Mouse (Mus musculus) bone marrow macrophage, adult 2 months (primary cell): ENCODE data around the gene Tbl3. TPM values are rescaled to one million over a fixed set of nuclear protein-coding genes. Genes with fewer than 3 reads are reported as not detected.
"Not testable (repeated sequence)": the region's sequence is repeated elsewhere in the genome, so short reads cannot be mapped to it uniquely, and the experiment has no call there.

Experiments used
- H3K27ac ChIP-seq: 2 replicates; pipeline ENCODE4 v1.5.1; 2012; ENCODE audit warnings: low read depth, low read length; ENCODE audit not compliant: insufficient read depth
- H3K4me1 ChIP-seq: 2 replicates; pipeline ENCODE4 v1.6.1; 2012; ENCODE audit warnings: low read length; ENCODE audit not compliant: control insufficient read depth, insufficient read depth
- H3K4me3 ChIP-seq: 2 replicates; pipeline ENCODE4 v1.5.1; 2012; ENCODE audit warnings: mild to moderate bottlenecking, low read length, moderate library complexity; ENCODE audit not compliant: insufficient read depth
- CTCF ChIP-seq: IDR thresholded peaks from 2 replicates; pipeline ENCODE4 v1.5.1; 2012; ENCODE audit warnings: low read depth, mild to moderate bottlenecking, low read length, moderate library complexity
- POLR2A ChIP-seq: IDR thresholded peaks from 2 replicates; pipeline ENCODE4 v1.6.1; 2012; ENCODE audit warnings: mild to moderate bottlenecking, low read depth, low read length, borderline replicate concordance
- polyA plus RNA-seq: library from polyadenylated mRNA; stranded (reverse); fragments of >200 nt; gene quantifications from 2 replicates; pipeline ENCODE4 v1.2.4, GENCODE M21; 2012; ENCODE audit not compliant: missing spikeins, insufficient read depth, insufficient read length

Gene Tbl3
- polyA plus RNA-seq, 1 experiment, result 16.9 TPM

DNA sequence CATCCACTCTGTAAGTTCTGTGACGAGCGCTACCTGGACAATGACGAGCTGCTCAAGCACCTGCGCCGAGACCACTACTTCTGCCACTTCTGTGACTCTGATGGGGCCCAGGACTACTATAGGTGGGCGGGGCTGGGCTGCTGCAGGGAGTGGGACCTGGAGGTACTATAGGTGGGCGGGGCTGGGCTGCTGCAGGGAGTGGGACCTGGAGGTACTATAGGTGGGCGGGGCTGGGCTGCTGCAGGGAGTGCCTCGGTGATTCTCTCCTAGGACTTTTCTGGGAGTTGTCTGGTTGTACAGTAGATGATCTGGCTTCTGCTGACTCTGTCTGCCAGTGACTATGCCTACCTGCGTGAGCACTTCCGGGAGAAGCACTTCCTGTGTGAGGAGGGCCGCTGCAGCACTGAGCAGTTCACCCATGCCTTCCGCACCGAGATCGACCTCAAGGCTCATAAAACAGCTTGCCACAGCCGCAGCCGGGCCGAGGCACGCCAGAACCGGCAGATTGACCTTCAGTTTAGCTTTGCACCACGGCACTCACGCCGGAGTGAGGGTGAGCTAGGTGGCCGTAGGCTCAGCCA lies 29.9 kb downstream of the Tbl3 start:
- H3K4me1 ChIP-seq, result peaks cover 12% of the 10 kb centered on the region
- TF ChIP-seq CTCF, result no peak
- no peak for TF ChIP-seq POLR2A
- H3K27ac ChIP-seq, result no peak overlapping the region
- H3K4me3 ChIP-seq, result no peak overlapping the region

DNA sequence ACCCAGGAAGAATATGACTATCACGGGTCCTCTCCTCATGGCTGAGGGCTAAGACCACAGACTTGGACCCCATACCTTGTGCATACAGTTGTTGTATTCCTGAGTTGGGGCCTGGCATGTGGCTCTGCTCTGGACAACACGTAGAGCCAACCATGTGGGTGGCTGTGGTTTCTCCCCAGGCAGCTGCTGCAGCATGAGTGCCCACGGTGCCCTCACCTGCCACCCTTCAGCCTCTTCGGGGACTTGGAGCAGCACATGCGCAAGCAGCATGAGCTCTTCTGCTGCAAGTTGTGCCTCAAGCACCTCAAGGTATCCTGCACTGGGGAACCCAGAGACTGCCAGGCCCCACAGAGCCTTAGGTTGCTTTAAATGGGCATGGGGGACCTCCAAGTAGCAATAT lies 30.6 kb downstream of the Tbl3 start:
- Histone ChIP-seq H3K4me1 (peaks cover 18% of the 10 kb centered on the region), H3K4me3 (no peak overlapping the region), H3K27ac (no peak overlapping the region)
- TF ChIP-seq POLR2A, result no peak
- no peak for TF ChIP-seq CTCF

GRCm38 (mm10) chr17:24676187-24676586 lies 31.3 kb downstream of the Tbl3 start:
- no peak overlapping the region for H3K27ac ChIP-seq
- H3K4me1 ChIP-seq, result peaks cover 25% of the 10 kb centered on the region
- H3K4me3 ChIP-seq, result no peak overlapping the region
- TF ChIP-seq CTCF, result peak; percentile 57; the same call in 1 of the 2 replicates
- no peak for TF ChIP-seq POLR2A

DNA sequence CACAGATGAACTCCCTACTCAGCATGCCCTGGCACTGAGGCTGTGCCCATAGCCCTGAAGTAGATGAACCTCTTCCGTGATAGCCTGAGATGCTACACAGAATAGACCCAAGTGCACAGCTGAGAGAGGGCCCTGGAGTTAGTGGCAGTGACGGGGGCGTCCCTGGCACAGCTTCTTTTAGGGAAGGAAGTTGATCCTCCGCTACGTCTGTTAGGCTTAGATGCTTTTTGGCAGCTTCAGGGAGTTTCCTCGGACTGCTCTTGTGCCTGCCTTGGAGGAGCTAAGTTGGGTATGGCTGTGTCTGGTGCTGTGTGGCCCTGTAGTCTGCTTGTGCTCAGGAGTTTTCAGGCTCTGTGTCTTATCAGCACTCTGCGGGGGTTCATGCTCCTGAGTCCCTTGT lies 33.2 kb downstream of the Tbl3 start:
- Histone ChIP-seq H3K4me3 (no peak overlapping the region), H3K27ac (no peak overlapping the region), H3K4me1 (peaks cover 30% of the 10 kb centered on the region)
- TF ChIP-seq CTCF (no peak), POLR2A (no peak)

DNA sequence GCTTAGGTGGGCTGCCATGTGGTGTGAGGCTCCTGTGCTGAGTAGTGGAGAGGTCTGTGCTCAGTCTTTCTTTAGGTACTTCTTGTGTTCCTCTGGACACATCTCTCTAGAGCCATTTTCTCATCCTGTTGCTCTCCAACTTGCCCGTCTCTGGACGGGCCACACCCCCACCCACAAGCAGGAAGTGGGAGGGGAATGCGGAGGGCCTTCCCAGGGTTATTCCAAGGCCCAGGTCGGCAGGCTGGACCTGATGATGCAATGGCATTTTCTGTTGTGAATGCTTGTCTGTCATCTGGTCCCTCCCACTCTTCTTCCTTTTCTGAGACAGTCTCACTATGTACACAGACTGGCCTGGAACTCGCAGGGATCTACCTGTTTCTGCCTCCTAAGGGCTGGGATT lies 35.3 kb downstream of the Tbl3 start:
- no peak overlapping the region for H3K27ac ChIP-seq
- no peak for TF ChIP-seq CTCF
- no peak for TF ChIP-seq POLR2A
- peaks cover 33% of the 10 kb centered on the region for H3K4me1 ChIP-seq
- peak overlapping the region; percentile 15 for H3K4me3 ChIP-seq

GRCm38 (mm10) chr17:24671346-24671745 lies 36.1 kb downstream of the Tbl3 start:
- TF ChIP-seq CTCF, result no peak
- no peak for TF ChIP-seq POLR2A
- peaks cover 33% of the 10 kb centered on the region for H3K4me1 ChIP-seq
- H3K27ac ChIP-seq, result no peak overlapping the region
- no peak overlapping the region for H3K4me3 ChIP-seq

GRCm38 (mm10) chr17:24670246-24670844 lies 37.1 kb downstream of the Tbl3 start:
- H3K4me1 ChIP-seq, result peaks cover 33% of the 10 kb centered on the region
- TF ChIP-seq CTCF (no peak), POLR2A (no peak)
- 0 out of 2 replicates have a peak overlapping the region, but pooled peaks have one; percentile 5 for H3K27ac ChIP-seq
- H3K4me3 ChIP-seq, result peak overlapping the region; percentile 70

DNA sequence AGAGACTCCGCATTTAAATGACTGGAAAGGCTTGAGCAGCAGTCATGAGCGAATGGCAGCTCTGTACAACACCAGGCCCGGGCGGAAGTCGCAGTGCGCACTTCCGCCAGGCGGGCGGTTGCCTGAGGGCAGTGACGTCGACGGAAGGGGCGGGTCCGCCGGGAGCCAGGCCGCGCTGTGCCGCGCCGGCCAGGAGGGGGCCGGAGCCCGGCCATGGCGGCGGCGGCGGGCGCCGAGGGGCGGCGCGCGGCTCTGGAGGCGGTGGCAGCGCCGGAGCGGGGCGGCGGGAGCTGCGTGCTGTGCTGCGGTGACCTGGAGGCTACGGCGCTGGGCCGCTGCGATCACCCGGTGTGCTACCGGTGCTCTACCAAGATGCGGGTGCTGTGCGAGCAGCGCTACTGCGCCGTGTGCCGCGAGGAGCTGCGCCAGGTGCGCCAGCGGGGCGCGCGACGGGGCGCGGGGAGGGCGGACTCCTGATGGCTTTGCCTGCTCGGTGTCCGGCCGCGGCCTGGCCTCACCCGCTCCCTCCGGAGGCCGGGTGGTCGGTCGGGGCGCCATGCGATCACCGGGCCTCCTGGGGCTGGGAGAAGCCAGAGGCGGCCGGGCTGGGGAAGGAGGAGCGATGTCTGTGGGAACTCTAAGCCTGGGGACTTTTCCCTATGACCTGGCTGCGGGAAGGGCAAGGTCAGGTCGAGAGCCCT lies 37.8 kb downstream of the Tbl3 start, which contains the start of gene Zfp598:
Gene Zfp598, plus strand, starts transcription at position 143 of the 701 bp plus-strand sequence.
- TF ChIP-seq CTCF (no peak), POLR2A (no peak)

DNA sequence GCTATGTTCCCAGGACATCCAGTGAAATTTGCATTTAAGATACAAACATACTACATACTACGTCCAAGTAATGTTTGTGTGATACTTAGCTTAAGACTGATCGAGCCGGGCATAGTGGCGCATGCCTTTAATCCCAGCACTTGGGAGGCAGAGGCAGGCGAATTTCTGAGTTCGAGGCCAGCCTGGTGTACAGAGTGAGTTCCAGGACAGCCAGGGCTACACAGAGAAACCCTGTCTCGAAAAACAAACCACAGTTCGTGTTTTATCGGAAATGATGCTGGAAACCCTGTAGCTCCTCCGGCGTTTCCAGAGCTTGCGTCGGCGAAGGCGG lies 38.3 kb downstream of the Tbl3 start:
- Histone ChIP-seq H3K4me1 (peaks cover 26% of the 10 kb centered on the region), H3K27ac (peak overlapping the region; percentile 43), H3K4me3 (peak overlapping the region; percentile 70)

More for the DNA sequence above, 37.8 kb downstream of the Tbl3 start, which contains the start of gene Zfp598:
- Histone ChIP-seq H3K27ac (peak within 1 kb of the TSS; percentile 43), H3K4me1 (peaks cover 31% of the 10 kb centered on the region), H3K4me3 (peak within 1 kb of the TSS; percentile 70)

GRCm38 (mm10) chr17:24667416-24667815 lies 40.0 kb downstream of the Tbl3 start:
- no peak overlapping the region for H3K4me3 ChIP-seq
- TF ChIP-seq CTCF (peak; percentile 64), POLR2A (no peak)

DNA sequence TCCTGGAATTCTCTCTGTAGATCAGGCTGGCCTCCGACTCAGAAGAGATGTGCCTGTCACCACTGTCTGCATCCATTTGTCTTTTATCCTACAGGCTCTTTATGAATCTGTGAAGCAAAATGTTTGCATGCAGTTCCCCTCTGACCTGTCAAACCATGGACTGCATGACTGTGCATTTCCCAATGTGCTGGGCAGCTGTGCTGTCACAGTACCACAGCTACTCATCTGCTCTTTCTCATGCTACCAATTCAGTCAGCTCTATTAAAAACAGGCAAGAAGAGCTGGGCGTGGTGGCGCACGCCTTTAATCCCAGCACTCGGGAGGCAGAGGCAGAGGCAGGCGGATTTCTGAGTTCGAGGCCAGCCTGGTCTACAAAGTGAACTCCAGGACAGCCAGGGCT lies 40.4 kb downstream of the Tbl3 start:
- H3K4me1 ChIP-seq, result peaks cover 17% of the 10 kb centered on the region
- H3K4me3 ChIP-seq, H3K27ac ChIP-seq: not testable (repeated sequence)

More at GRCm38 (mm10) chr17:24667416-24667815, 40.0 kb downstream of the Tbl3 start:
- peaks cover 19% of the 10 kb centered on the region for H3K4me1 ChIP-seq
- no peak overlapping the region for H3K27ac ChIP-seq
